Mouse (Mus musculus) neural tube, embryonic 13.5 days (tissue): ENCODE measurements around the gene Ajuba. TPM values are rescaled to one million over a fixed set of nuclear protein-coding genes. Genes with fewer than 3 reads are reported as not detected.

Source experiments
- ATAC-seq: fragments of 200-750 bp; cut with Nextera tagmentation; 2 replicates; pipeline ENCODE4 v1.8.0; 2017; ENCODE audit warnings: low read depth, mild to moderate bottlenecking, moderate TSS enrichment, moderate library complexity
- H3K27ac ChIP-seq: fragments of 300-500 bp; sonication (generic); replicated peaks from 2 replicates; pipeline ENCODE4 v1.5.1; 2015; ENCODE audit warnings: moderate library complexity, mild to moderate bottlenecking, inconsistent platforms
- H3K27me3 ChIP-seq: fragments of 300-500 bp; sonication (generic); 2 replicates; pipeline ENCODE4 v1.6.1; 2015; ENCODE audit warnings: mild to moderate bottlenecking, inconsistent platforms
- H3K36me3 ChIP-seq: fragments of 300-500 bp; sonication (generic); 2 replicates; pipeline ENCODE4 v1.6.1; 2015; ENCODE audit warnings: mild to moderate bottlenecking, inconsistent platforms
- H3K4me1 ChIP-seq: fragments of 300-500 bp; sonication (generic); replicated peaks from 2 replicates; pipeline ENCODE4 v1.6.1; 2015; ENCODE audit warnings: inconsistent platforms
- H3K4me2 ChIP-seq: fragments of 300-500 bp; sonication (generic); 2 replicates; pipeline ENCODE4 v1.6.1; 2015; ENCODE audit warnings: inconsistent platforms, mild to moderate bottlenecking, moderate library complexity
- H3K4me3 ChIP-seq: fragments of 300-500 bp; sonication (generic); 2 replicates; pipeline ENCODE4 v1.5.1; 2015; ENCODE audit warnings: mild to moderate bottlenecking, inconsistent platforms
- H3K9ac ChIP-seq: fragments of 300-500 bp; sonication (generic); 2 replicates; pipeline ENCODE4 v1.6.1; 2015; ENCODE audit warnings: moderate library complexity, mild to moderate bottlenecking, inconsistent platforms
- H3K9me3 ChIP-seq: fragments of 300-500 bp; sonication (generic); 2 replicates; pipeline ENCODE4 v1.6.1; 2016; ENCODE audit warnings: inconsistent platforms
- WGBS: fragments of 180-500 bp; shearing (Covaris S2); methylation state at CpG from one replicate; pipeline ENCODE4 v1.1.7; 2015; 5-methylcytosine and 5-hydroxymethylcytosine counted together
- polyA plus RNA-seq: library from polyadenylated mRNA; unstranded; fragments of >200 nt; fragmentation: Nextera tagmentation; extraction: Ambion mirVana; gene quantifications from 2 replicates; pipeline ENCODE4 v1.2.1, GENCODE M21; 2015

Gene Ajuba
- polyA plus RNA-seq, 1 experiment from 2014 or later, result 11.3 TPM

- Histone ChIP-seq H3K27ac (no peak overlapping the region), H3K9ac (0 out of 2 replicates have a peak overlapping the region, but pooled peaks have one; percentile 31)
- no peak for ATAC-seq
These were observed 7.6 kb downstream of the Ajuba start for GRCm38 (mm10) chr14:54569451-54570392.

GRCm38 (mm10) chr14:54568694-54569414 is 8.5 kb downstream of the Ajuba start:
- Histone ChIP-seq H3K36me3 (peaks cover 17% of the 10 kb centered on the region), H3K9ac (no peak overlapping the region), H3K4me3 (no peak overlapping the region), H3K4me2 (no peak overlapping the region), H3K27me3 (peaks cover 5% of the 10 kb centered on the region), H3K27ac (no peak overlapping the region), H3K9me3 (no peaks in the 10 kb centered on the region), H3K4me1 (peaks cover 35% of the 10 kb centered on the region)
- WGBS, result 74% methylated on average over 15 of the region's 15 CpGs
- 0 out of 2 replicates have a peak, but pooled peaks have one; percentile 20 for ATAC-seq

More at GRCm38 (mm10) chr14:54569451-54570392, 7.6 kb downstream of the Ajuba start:
- Histone ChIP-seq H3K4me3 (no peak overlapping the region), H3K27me3 (peaks cover 12% of the 10 kb centered on the region), H3K4me1 (peaks cover 43% of the 10 kb centered on the region), H3K9me3 (no peaks in the 10 kb centered on the region), H3K36me3 (peaks cover 17% of the 10 kb centered on the region), H3K4me2 (no peak overlapping the region)
- 68% methylated on average over 17 of the region's 17 CpGs for WGBS

GRCm38 (mm10) chr14:54560527-54561242 is 16.7 kb downstream of the Ajuba start:
- Histone ChIP-seq H3K9ac (no peak overlapping the region), H3K27ac (no peak overlapping the region), H3K36me3 (no peaks in the 10 kb centered on the region), H3K9me3 (no peaks in the 10 kb centered on the region), H3K4me3 (no peak overlapping the region), H3K4me2 (no peak overlapping the region), H3K27me3 (no peaks in the 10 kb centered on the region), H3K4me1 (no peaks in the 10 kb centered on the region)
- WGBS, result 88% methylated on average over 14 of the region's 14 CpGs
- ATAC-seq, result no peak

GRCm38 (mm10) chr14:54557330-54557729 is 20.0 kb downstream of the Ajuba start:
- ATAC-seq, result no peak
- H3K36me3 ChIP-seq, result no peaks in the 10 kb centered on the region
- H3K4me1 ChIP-seq, result peaks cover 14% of the 10 kb centered on the region
- no peaks in the 10 kb centered on the region for H3K9me3 ChIP-seq
- 85% methylated on average over 8 of the region's 8 CpGs for WGBS
- no peaks in the 10 kb centered on the region for H3K27me3 ChIP-seq
- no peak overlapping the region for H3K9ac ChIP-seq
- H3K4me2 ChIP-seq, result no peak overlapping the region
- no peak overlapping the region for H3K27ac ChIP-seq
- no peak overlapping the region for H3K4me3 ChIP-seq

- under 1% methylated on average over 76 of the region's 76 CpGs for WGBS
- peak within 1 kb of the TSS; percentile 74 for H3K27ac ChIP-seq
- peaks cover 17% of the 10 kb centered on the region for H3K36me3 ChIP-seq
- H3K27me3 ChIP-seq, result no peaks in the 10 kb centered on the region
- peak within 1 kb of the TSS; percentile 79 for H3K9ac ChIP-seq
- peak; percentile 96 for ATAC-seq
- H3K9me3 ChIP-seq, result no peaks in the 10 kb centered on the region
- peaks cover 14% of the 10 kb centered on the region for H3K4me1 ChIP-seq
- H3K4me3 ChIP-seq, result peak within 1 kb of the TSS; percentile 57
- H3K4me2 ChIP-seq, result peak within 1 kb of the TSS; percentile 86
These were observed 23.2 kb downstream of the Ajuba start, which contains the start of gene Haus4 for GRCm38 (mm10) chr14:54553975-54554769. TSS of gene Haus4 (minus strand) at chr14:54554616.

- Histone ChIP-seq H3K9ac (peak overlapping the region; percentile 79), H3K36me3 (peaks cover 24% of the 10 kb centered on the region), H3K4me3 (peak overlapping the region; percentile 57), H3K4me2 (peak overlapping the region; percentile 86), H3K9me3 (no peaks in the 10 kb centered on the region), H3K27me3 (no peaks in the 10 kb centered on the region), H3K27ac (peak overlapping the region; percentile 74), H3K4me1 (peaks cover 14% of the 10 kb centered on the region)
- WGBS, result 2% methylated on average over 21 of the region's 21 CpGs
- ATAC-seq, result no peak
These were observed 23.8 kb downstream of the Ajuba start for GRCm38 (mm10) chr14:54553454-54553974.

- no peaks in the 10 kb centered on the region for H3K9me3 ChIP-seq
- H3K36me3 ChIP-seq, result peaks cover 61% of the 10 kb centered on the region
- 89% methylated on average over 5 of the region's 5 CpGs for WGBS
- ATAC-seq, result no peak
- H3K27me3 ChIP-seq, result no peaks in the 10 kb centered on the region
- no peak overlapping the region for H3K4me3 ChIP-seq
- no peaks in the 10 kb centered on the region for H3K4me1 ChIP-seq
- H3K27ac ChIP-seq, result no peak overlapping the region
- H3K4me2 ChIP-seq, result no peak overlapping the region
- H3K9ac ChIP-seq, result no peak overlapping the region
These were observed 32.7 kb downstream of the Ajuba start for GRCm38 (mm10) chr14:54544703-54545102.

GRCm38 (mm10) chr14:54540771-54541170 is 36.6 kb downstream of the Ajuba start:
- peaks cover 28% of the 10 kb centered on the region for H3K36me3 ChIP-seq
- ATAC-seq, result no peak
- H3K4me2 ChIP-seq, result no peak overlapping the region
- H3K9ac ChIP-seq, result no peak overlapping the region
- no peak overlapping the region for H3K4me3 ChIP-seq
- no peaks in the 10 kb centered on the region for H3K27me3 ChIP-seq
- 54% methylated on average over 11 of the region's 11 CpGs for WGBS
- H3K27ac ChIP-seq, result no peak overlapping the region
- H3K4me1 ChIP-seq, result no peaks in the 10 kb centered on the region
- no peaks in the 10 kb centered on the region for H3K9me3 ChIP-seq

GRCm38 (mm10) chr14:54538580-54538979 is 38.8 kb downstream of the Ajuba start:
- no peaks in the 10 kb centered on the region for H3K27me3 ChIP-seq
- ATAC-seq, result no peak
- peaks cover 8% of the 10 kb centered on the region for H3K36me3 ChIP-seq
- H3K4me1 ChIP-seq, result no peaks in the 10 kb centered on the region
- H3K4me3 ChIP-seq, result no peak overlapping the region
- no peak overlapping the region for H3K27ac ChIP-seq
- WGBS, result 97% methylated on average over 2 of the region's 2 CpGs
- no peak overlapping the region for H3K9ac ChIP-seq
- no peaks in the 10 kb centered on the region for H3K9me3 ChIP-seq
- H3K4me2 ChIP-seq, result no peak overlapping the region

- WGBS, result 17% methylated on average over 17 of the region's 17 CpGs
- no peak overlapping the region for H3K9ac ChIP-seq
- no peaks in the 10 kb centered on the region for H3K36me3 ChIP-seq
- peaks cover 15% of the 10 kb centered on the region for H3K4me1 ChIP-seq
- H3K9me3 ChIP-seq, result no peaks in the 10 kb centered on the region
- no peaks in the 10 kb centered on the region for H3K27me3 ChIP-seq
- peak overlapping the region; percentile 65 for H3K4me2 ChIP-seq
- H3K4me3 ChIP-seq, result no peak overlapping the region
- peak overlapping the region; percentile 86 for H3K27ac ChIP-seq
- ATAC-seq, result 0 out of 2 replicates have a peak, but pooled peaks have one; percentile 62
These were observed 48.8 kb downstream of the Ajuba start for GRCm38 (mm10) chr14:54528446-54529111.
